Mouse (Mus musculus) MEL (cell line): Measurements from ENCODE around the gene 0610030E20Rik. TPM values are rescaled to one million over a fixed set of nuclear protein-coding genes. Genes with fewer than 3 reads are reported as not detected.

Source experiments
- DNase-seq: peaks from one replicate; pipeline ENCODE4 v3.0.0; 2011; ENCODE audit warnings: low read depth, low spot score
- H3K27ac ChIP-seq: 2 replicates; pipeline ENCODE4 v1.5.1; 2012; ENCODE audit warnings: low read depth, mild to moderate bottlenecking, control low read depth, low read length, moderate library complexity; ENCODE audit not compliant: control insufficient read depth
- H3K27me3 ChIP-seq, 2 experiments: fragments of 150-350 bp in 1 of 2; sonication (generic) in 1 of 2; 2 replicates each; pipeline ENCODE4 v1.6.1; 2012; ENCODE audit warnings: low read length in 2 of 2, mild to moderate bottlenecking in 2 of 2, improper control_type of control experiment in 1 of 2, moderate library complexity in 1 of 2; ENCODE audit not compliant: insufficient read depth in 2 of 2, control insufficient read depth in 1 of 2
- H3K36me3 ChIP-seq, 2 experiments: 2 replicates each; pipeline ENCODE4 v1.6.1; 2012 to 2014; ENCODE audit warnings: low read length in 2 of 2, improper control_type of control experiment in 1 of 2, inconsistent platforms in 1 of 2, mild to moderate bottlenecking in 1 of 2; ENCODE audit not compliant: insufficient read depth in 2 of 2, control insufficient read depth in 1 of 2
- H3K4me1 ChIP-seq, 2 experiments: fragments of 150-350 bp in 1 of 2; sonication (generic) in 1 of 2; 2 replicates each; pipeline ENCODE4 v1.6.1; 2012; ENCODE audit warnings: low read length in 2 of 2, improper control_type of control experiment in 1 of 2, mild to moderate bottlenecking in 1 of 2; ENCODE audit not compliant: insufficient read depth in 2 of 2, control insufficient read depth in 1 of 2
- H3K4me3 ChIP-seq, 2 experiments: fragments of 150-350 bp in 1 of 2; sonication (generic) in 1 of 2; 2 replicates each; pipeline ENCODE4 v1.5.1; 2012; ENCODE audit warnings: low read depth in 2 of 2, low read length in 2 of 2, mild to moderate bottlenecking in 2 of 2, moderate library complexity in 2 of 2, control low read depth in 1 of 2, improper control_type of control experiment in 1 of 2; ENCODE audit not compliant: control insufficient read depth in 1 of 2, insufficient read depth in 1 of 2
- H3K79me2 ChIP-seq: 2 replicates; pipeline ENCODE4 v1.6.1; 2012; ENCODE audit warnings: mild to moderate bottlenecking, low read length, moderate library complexity; ENCODE audit not compliant: control insufficient read depth, poor library complexity, insufficient read depth
- H3K9ac ChIP-seq: 2 replicates; pipeline ENCODE4 v1.6.1; 2012; ENCODE audit warnings: low read depth, mild to moderate bottlenecking, control low read depth, low read length, moderate library complexity; ENCODE audit not compliant: control insufficient read depth, poor library complexity, severe bottlenecking
- H3K9me3 ChIP-seq: fragments of 150-350 bp; sonication (generic); replicated peaks from 2 replicates; pipeline ENCODE4 v1.6.1; 2012; ENCODE audit warnings: mild to moderate bottlenecking, low read length, improper control_type of control experiment, moderate library complexity; ENCODE audit not compliant: insufficient read depth
- BHLHE40 ChIP-seq: IDR thresholded peaks from 2 replicates; pipeline ENCODE4 v1.6.1; 2012; ENCODE audit warnings: low read depth, mild to moderate bottlenecking, inconsistent platforms, low read length, improper control_type of control experiment, borderline replicate concordance
- CHD1 ChIP-seq: IDR thresholded peaks from 2 replicates; pipeline ENCODE4 v1.6.1; 2012; ENCODE audit warnings: low read depth, mild to moderate bottlenecking, inconsistent platforms, low read length, improper control_type of control experiment
- ELF1 ChIP-seq: IDR thresholded peaks from 2 replicates; pipeline ENCODE4 v1.6.1; 2014; ENCODE audit warnings: low read depth, mild to moderate bottlenecking, inconsistent platforms, low read length, improper control_type of control experiment, moderate library complexity
- EP300 ChIP-seq, 2 experiments: IDR thresholded peaks; 2 replicates each; pipeline ENCODE4 v1.6.1; 2011; ENCODE audit warnings: improper control_type of control experiment in 2 of 2, low read length in 2 of 2, low read depth in 1 of 2, mild to moderate bottlenecking in 1 of 2
- GATA1 ChIP-seq: IDR thresholded peaks from 2 replicates; pipeline ENCODE4 v1.6.1; 2011; ENCODE audit warnings: low read depth, low read length, improper control_type of control experiment
- HCFC1 ChIP-seq: IDR thresholded peaks from 2 replicates; pipeline ENCODE4 v1.6.1; 2012; ENCODE audit warnings: low read depth, mild to moderate bottlenecking, inconsistent platforms, low read length, improper control_type of control experiment, moderate library complexity
- JUND ChIP-seq: IDR thresholded peaks from 2 replicates; pipeline ENCODE4 v1.6.1; 2011; ENCODE audit warnings: low read depth, mild to moderate bottlenecking, improper control_type of control experiment, low read length
- KAT2A ChIP-seq: conservative IDR thresholded peaks from 2 replicates; pipeline ENCODE4 v1.6.1; 2012; ENCODE audit warnings: low read depth, low read length, improper control_type of control experiment, inconsistent platforms
- MAFK ChIP-seq: IDR thresholded peaks from 2 replicates; pipeline ENCODE4 v1.6.1; 2011; ENCODE audit warnings: low read depth, mild to moderate bottlenecking, low read length, improper control_type of control experiment, borderline replicate concordance
- MAX ChIP-seq: IDR thresholded peaks from 2 replicates; pipeline ENCODE4 v1.6.1; 2011; ENCODE audit warnings: low read length, improper control_type of control experiment
- MAZ ChIP-seq: IDR thresholded peaks from 2 replicates; pipeline ENCODE4 v1.6.1; 2012; ENCODE audit warnings: low read depth, mild to moderate bottlenecking, inconsistent platforms, low read length, improper control_type of control experiment
- MXI1 ChIP-seq: IDR thresholded peaks from 2 replicates; pipeline ENCODE4 v1.6.1; 2011; ENCODE audit warnings: mild to moderate bottlenecking, low read depth, low read length, improper control_type of control experiment
- MYB ChIP-seq: IDR thresholded peaks from 2 replicates; pipeline ENCODE4 v1.6.1; 2011; ENCODE audit warnings: mild to moderate bottlenecking, low read depth, low read length, improper control_type of control experiment
- NELFE ChIP-seq: IDR thresholded peaks from 2 replicates; pipeline ENCODE4 v1.6.1; 2011; ENCODE audit warnings: low read depth, low read length, improper control_type of control experiment
- NRF1 ChIP-seq: IDR thresholded peaks from 2 replicates; pipeline ENCODE4 v1.6.1; 2014; ENCODE audit warnings: low read depth, mild to moderate bottlenecking, inconsistent platforms, low read length, improper control_type of control experiment, moderate library complexity; ENCODE audit not compliant: poor library complexity, insufficient read depth, severe bottlenecking
- POLR2A ChIP-seq, 2 experiments: IDR thresholded peaks; 2 replicates each; pipeline ENCODE4 v1.6.1; 2011 to 2012; ENCODE audit warnings: low read length in 2 of 2, mild to moderate bottlenecking in 2 of 2, control low read depth in 1 of 2, improper control_type of control experiment in 1 of 2, low read depth in 1 of 2, moderate library complexity in 1 of 2; ENCODE audit not compliant: control insufficient read depth in 1 of 2, insufficient read depth in 1 of 2, poor library complexity in 1 of 2
- POLR2AphosphoS2 ChIP-seq: IDR thresholded peaks from 2 replicates; pipeline ENCODE4 v1.6.1; 2011; ENCODE audit warnings: low read length, improper control_type of control experiment
- POLR2AphosphoS5 ChIP-seq: IDR thresholded peaks from 2 replicates; pipeline ENCODE4 v1.6.1; 2012; ENCODE audit warnings: low read depth, borderline replicate concordance, mild to moderate bottlenecking, inconsistent platforms, low read length, moderate library complexity, mixed read lengths
- RAD21 ChIP-seq: IDR thresholded peaks from 2 replicates; pipeline ENCODE4 v1.6.1; 2011; ENCODE audit warnings: mild to moderate bottlenecking, low read depth, low read length, improper control_type of control experiment
- SIN3A ChIP-seq: IDR thresholded peaks from 2 replicates; pipeline ENCODE4 v1.6.1; 2012; ENCODE audit warnings: low read length, improper control_type of control experiment, inconsistent platforms
- SMC3 ChIP-seq: IDR thresholded peaks from 2 replicates; pipeline ENCODE4 v1.6.1; 2011; ENCODE audit warnings: low read depth, low read length, improper control_type of control experiment
- TAL1 ChIP-seq: IDR thresholded peaks from 2 replicates; pipeline ENCODE4 v1.6.1; 2012; ENCODE audit warnings: mild to moderate bottlenecking, inconsistent platforms, low read length, moderate library complexity, mixed read lengths
- TBP ChIP-seq: IDR thresholded peaks from 2 replicates; pipeline ENCODE4 v1.8.0; 2011; ENCODE audit warnings: low read depth, low read length, improper control_type of control experiment
- USF1 ChIP-seq: IDR thresholded peaks from 2 replicates; pipeline ENCODE4 v1.6.1; 2014; ENCODE audit warnings: low read depth, mild to moderate bottlenecking, inconsistent platforms, low read length, improper control_type of control experiment, moderate library complexity
- ZC3H11A ChIP-seq: IDR thresholded peaks from 2 replicates; pipeline ENCODE4 v1.6.1; 2012; ENCODE audit warnings: low read depth, mild to moderate bottlenecking, inconsistent platforms, low read length, improper control_type of control experiment
- ZKSCAN1 ChIP-seq: IDR thresholded peaks from 2 replicates; pipeline ENCODE4 v1.6.1; 2012; ENCODE audit warnings: low read depth, mild to moderate bottlenecking, inconsistent platforms, low read length, improper control_type of control experiment, moderate library complexity
- ZMIZ1 ChIP-seq: IDR thresholded peaks from 2 replicates; pipeline ENCODE4 v1.6.1; 2012; ENCODE audit warnings: low read depth, mild to moderate bottlenecking, inconsistent platforms, low read length, improper control_type of control experiment, moderate library complexity
- polyA plus RNA-seq, 2 experiments: library from polyadenylated mRNA; stranded (reverse) in 1 of 2; unstranded in 1 of 2; fragments of >175 nt in 1 of 2; fragments of >200 nt in 1 of 2; gene quantifications; 2 replicates each; pipeline versions ENCODE4 v1.2.1 to v1.2.4; 2012; ENCODE audit warnings: low replicate concordance in 2 of 2, low read depth in 1 of 2; ENCODE audit not compliant: insufficient read length in 2 of 2, insufficient read depth in 1 of 2, missing spikeins in 1 of 2
- total RNA-seq: library from RNA; depleted of rRNA; stranded (reverse); fragments of 300-350 nt; gene quantifications from 2 replicates; pipeline ENCODE4 v1.2.3, GENCODE M21; 2012

The 0610030E20Rik gene
- total and polyA plus RNA-seq, 3 experiments: 14.2 to 28.5 TPM; not detected in 1

DNA sequence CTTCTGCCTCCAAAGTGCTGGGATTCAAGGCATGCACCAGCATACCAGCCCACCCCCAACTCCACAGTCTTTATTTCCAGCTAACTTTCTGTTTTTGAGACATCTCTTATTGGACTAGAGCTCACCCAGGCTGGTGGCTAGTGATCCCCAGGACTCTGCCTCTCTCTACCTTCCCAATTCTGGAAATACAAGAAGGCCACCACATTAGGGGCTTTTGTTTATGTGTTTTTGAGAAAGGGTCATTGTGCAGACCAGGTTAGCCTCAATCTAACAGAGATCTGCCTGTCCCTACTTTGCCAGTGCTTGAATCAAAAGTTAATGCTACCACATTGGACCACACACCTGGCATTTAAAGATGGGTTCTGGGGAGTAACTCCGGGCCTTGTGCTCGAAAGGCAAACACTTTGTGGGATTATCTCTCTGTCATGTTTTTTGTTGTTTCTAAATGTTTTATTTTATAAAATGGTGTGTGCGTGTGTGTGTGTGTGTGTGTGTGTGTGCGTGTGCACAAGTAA, 20.4 kb downstream of the 0610030E20Rik start:
- no peak for DNase-seq
- H3K79me2 ChIP-seq: peaks cover 2% of the 10 kb centered on the region; the same call in 1 of the 2 replicates
- H3K27ac ChIP-seq: 0 out of 2 replicates have a peak overlapping the region, but pooled peaks have one; percentile 15
- peaks cover 1 to 12% of the 10 kb centered on the region in 2 experiments; a peak in 3 of 4 replicates for H3K36me3 ChIP-seq
- no peaks in the 10 kb centered on the region for H3K27me3 ChIP-seq
- H3K9me3 ChIP-seq: no peaks in the 10 kb centered on the region
- peaks cover 0 to 12% of the 10 kb centered on the region in 2 experiments; a peak in 2 of 4 replicates for H3K4me1 ChIP-seq
- no peak overlapping the region for H3K9ac ChIP-seq
- no peak overlapping the region for H3K4me3 ChIP-seq
- TF ChIP-seq SIN3A (0 out of 2 replicates have a peak, but pooled peaks have one; percentile 18), RAD21 (no peak), POLR2AphosphoS5 (no peak), TAL1 (no peak), BHLHE40 (no peak), MAFK (no peak), POLR2AphosphoS2 (peak; percentile 92), MYB (peak; percentile 40; the same call in 1 of the 2 replicates), JUND (no peak), MAZ (no peak), NRF1 (no peak), MXI1 (no peak), MAX (no peak), HCFC1 (0 out of 2 replicates have a peak, but pooled peaks have one; percentile 20), TBP (no peak), ZMIZ1 (peak; percentile 93; the same call in 1 of the 2 replicates), SMC3 (peak; percentile 20), ELF1 (no peak), USF1 (no peak), ZKSCAN1 (no peak), CHD1 (no peak), POLR2A (IDR thresholded peaks at IDR 0.05; ENCODE audit: control insufficient read depth in 1 of 2, insufficient read depth in 1 of 2, low read depth in 1 of 2, low read length in 2 of 2, poor library complexity in 1 of 2) (peak in 1 of 2 experiments; percentile 24; a peak in 2 of 4 replicates), NELFE (no peak), EP300 (IDR thresholded peaks at IDR 0.05; ENCODE audit: low read depth in 1 of 2, low read length in 2 of 2) (no peak), KAT2A (no peak), GATA1 (no peak), ZC3H11A (no peak)
